Mouse (Mus musculus): ENCODE data around the gene Prep.

Gene Prep

DNA sequence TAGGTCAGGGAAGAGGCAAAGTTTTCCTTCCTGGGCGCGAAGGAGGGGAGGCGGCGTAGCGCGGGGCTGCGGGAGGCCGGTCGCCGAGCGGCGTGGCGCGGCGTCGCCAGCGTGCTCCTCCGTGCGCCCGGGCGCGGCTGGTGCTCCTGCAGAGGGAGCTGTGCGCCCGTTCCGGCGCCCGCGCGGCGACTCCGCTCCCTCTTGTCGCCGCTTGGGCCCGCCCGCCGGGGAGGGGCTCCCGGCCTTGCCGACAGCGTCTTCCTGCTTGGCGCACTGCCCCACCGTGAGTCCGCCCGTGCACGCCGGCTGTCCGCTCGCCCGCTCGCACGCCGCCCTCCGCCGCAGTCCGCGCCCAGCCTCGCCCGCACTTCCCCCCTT lies at the start of gene Prep:
TSS of gene Prep (plus strand) at position 273 of the 378 bp plus-strand sequence.
- peak; percentile 95 to 98 for DNase-seq

DNA sequence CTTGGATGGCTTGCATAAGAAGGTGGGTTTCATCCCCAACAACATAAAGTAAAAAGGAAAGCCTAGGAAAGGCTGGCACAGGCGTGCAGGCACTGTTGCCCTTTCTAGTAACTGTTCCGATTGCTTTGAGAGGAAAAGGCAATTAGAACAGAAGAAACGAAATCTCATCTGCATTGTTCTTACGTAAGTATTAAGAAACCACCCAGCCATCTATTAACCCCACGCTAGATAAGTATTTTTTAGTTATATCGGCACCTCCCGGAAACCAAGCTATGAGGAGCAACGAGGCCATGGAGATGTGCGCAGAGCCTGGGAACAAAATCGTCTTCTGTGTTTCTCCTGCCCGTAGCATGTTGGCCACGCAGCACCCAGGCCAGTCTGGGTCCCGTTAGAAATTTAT lies 49.7 kb upstream of the Prep start:
- no peak for DNase-seq

DNA sequence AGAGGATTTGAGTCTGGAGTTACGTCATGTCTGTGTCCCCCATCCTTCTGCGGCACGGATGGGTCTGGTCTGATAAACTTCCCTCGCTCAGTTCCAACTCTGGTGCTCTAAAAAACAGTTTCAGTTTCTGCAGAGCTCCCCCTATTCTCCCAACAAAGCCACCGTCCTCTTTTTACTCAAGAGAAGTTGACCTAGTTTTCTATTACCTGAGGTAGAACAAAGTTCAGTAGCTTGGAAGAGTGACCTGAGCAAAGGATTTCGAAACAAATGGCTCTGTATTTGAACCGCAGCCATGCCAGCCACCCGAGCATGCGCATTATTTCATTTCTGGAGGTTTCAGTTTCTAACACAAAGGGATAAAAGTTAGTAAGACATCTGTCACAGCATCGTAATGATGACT lies 49.2 kb upstream of the Prep start:
- DNase-seq = peak; percentile 49 to 64

DNA sequence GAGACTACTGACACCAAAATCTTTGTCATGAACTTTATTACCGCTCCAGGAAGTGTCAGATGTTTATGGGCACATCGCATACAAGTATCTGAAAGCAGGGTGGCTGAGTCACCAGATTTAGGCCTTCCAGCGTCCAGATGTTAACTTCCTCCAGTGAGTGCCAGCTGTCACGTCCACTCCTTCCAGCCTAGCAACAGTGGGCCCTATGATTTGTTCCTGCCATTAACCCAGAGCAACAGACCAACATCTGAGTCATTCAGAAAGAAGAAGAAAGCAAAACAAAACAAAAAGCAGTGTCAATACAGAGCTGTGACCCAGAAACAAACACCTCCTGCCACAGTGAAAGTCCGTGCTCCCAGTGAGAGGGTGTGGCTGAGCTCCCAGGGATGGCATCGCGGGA lies 47.6 kb upstream of the Prep start:
- DNase-seq = no peak

DNA sequence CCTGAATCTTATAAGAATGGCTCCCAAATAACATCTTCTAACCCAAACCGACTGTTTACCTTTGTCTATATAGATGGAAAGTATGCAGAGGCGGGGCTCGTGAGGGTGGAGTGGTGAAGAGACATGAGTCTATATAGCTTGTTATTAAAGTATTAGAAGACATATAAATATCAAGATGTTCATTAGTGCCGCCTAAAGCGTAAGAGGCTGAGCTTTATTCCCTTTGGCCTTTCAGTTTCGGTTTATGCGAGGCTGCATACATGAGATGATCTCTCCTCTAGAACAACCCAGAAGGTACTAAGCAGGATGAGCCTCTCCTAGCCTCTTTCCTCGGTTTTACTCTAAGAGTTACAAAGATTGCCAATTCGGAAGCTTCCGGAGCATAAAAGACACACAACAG lies 47.2 kb upstream of the Prep start:
- no peak for DNase-seq

DNA sequence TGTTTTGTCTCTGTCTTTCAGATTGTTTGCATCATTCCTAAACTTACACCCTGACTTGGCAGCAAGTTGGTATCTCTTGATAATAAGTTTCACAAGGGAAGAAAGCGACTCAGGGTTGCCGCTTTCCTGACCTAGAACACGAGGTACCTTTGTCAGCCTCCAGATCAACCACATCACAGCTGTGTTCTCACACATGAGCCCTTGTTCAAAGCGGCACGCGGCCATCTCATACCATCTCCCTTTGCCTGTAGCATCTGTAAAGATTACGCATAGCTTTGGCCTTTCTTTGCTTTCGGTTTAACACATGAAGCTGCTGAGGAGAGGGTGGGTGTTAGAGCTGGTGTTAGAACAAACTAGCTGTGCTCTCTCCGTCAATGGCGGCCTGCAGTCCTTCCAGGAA lies 46.7 kb upstream of the Prep start:
- no peak for DNase-seq

DNA sequence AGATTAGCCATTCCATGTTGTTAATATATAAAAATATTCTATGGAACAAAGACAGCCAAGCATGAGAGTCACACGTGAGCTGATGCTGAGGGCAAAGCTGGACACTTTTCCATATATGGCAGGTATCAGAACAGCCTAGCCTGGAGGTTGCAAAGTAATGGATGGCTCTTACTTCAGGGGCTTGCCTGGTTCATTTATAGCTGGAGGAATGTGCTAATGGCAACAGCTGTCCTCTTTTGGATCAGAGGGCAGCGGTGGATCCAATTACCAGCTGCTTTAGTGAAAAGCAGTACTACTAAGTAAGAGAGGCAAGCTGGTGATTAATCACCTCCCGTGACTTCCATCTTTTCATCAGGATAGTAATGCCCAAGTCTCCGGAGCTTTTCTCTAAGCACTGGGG lies 41.8 kb upstream of the Prep start:
- DNase-seq = no peak

DNA sequence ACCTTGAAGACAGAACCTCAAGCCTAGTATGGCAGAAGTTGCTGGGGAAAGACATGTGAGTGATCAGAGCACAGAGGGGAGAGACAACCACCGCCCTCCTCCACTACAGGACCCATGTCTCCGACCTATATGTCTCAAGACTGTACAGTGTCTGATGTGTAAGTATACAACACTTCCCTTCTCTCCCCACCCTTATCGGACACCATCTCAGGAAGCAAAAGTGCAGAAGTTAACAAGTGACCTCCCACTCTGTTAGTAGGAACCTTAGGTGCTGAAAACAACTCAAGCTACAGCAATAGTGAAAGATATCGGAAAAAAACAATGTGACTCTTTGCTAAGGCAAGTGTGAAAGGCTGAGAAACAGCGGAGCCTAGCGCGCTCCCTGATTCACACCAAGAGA lies 40.1 kb upstream of the Prep start:
- no peak for DNase-seq

DNA sequence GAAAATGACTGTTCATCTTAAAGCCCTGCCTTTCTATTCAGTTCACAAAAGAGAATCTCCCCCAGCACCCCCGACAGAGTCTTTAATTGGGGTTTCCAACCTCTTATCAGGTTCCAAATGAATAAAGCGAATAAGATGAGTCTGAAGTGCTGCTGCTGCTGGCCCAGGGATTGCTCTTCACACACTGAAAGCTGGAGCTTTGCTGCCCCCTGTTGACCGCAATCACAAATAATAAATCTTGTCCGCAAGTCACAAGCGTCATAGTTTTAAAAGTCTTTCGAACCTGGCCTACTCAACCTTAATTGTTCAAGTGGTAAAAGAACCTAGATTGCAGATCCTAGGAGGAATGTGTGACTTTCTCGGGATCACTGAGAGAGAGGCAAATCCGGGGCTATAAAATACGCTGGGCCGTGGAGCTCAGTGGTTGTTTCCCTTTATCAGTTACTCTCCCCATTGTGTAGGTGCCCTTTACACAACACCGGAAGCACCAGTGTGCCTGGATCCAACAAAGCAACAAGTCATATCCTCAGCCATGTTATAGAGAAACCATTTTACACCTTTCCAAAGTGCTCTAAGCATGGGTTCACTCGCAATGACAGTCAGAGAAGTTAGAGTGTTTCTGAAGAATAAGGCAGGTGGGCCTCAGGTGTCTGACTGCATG lies 21.6 kb upstream of the Prep start:
- peak; percentile 75 to 92 for DNase-seq

DNA sequence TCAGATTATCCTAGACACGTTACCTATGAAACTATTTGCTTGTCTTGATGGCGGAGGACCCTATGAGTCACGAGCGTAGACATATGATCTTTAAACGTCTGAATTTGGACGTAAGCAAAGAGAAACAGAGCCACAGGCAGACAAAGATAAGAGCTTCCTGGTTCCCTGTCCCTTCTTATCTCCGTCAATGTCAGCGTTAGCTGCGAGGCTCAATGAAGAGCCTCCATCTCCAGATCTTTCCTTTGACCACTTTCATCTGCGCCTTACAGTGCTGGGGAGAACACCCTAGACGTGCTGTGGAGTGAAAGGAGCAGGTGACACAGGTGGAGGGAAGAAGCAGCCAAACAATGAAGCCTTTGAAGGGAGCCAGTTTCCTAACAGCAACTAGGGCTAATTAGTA lies 18.8 kb upstream of the Prep start:
- no peak for DNase-seq

DNA sequence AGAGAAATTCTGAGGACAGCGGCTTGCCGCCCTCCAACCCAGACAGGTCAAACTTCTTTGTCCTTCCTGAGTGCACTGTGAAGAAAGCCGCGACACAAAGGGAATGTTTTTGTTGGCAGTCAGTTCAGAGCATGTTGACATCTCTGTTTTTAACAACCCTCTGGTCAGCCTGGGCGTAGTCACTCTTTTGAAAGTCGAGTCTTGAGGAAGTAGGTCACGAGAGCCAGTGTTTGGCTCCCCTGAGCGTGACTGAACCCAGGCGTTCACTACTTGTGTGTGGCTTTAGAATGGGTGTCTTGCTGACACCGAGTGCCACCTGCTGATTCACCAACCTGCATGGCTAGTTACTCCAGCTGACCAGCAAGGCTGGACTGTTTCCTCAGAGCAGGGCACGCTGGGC lies 18.4 kb upstream of the Prep start:
- peak; percentile 41 to 50 for DNase-seq

DNA sequence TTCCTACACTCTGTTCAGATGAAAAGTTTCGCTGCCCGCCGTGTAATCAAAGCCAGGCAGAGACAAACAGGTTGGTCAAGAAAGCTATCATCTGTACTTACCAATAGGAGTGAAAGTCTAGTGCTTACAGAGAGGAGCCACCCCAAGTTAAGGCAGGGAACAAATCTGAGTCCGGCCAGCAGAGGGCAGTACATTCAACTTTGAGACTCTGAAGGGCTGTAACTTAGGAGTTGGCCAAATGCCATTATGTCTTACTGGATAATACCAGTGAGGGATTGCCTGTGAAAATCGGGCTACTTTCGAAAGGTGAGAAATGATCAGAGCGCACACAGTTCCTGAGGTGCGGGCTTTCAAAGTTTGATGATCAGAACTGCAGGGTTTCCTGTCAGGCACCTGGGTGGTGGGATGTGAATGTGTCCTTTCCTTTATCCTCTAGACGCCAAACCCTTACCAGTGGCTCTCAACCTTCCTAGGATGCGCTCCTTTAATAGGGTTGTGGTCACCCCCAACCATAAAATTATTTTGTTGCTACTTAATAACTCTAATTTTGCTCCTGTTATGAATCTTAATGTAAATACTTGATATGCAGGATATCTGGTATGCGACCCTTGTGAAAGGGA lies 15.8 kb upstream of the Prep start:
- peak; percentile 76 to 90 for DNase-seq

DNA sequence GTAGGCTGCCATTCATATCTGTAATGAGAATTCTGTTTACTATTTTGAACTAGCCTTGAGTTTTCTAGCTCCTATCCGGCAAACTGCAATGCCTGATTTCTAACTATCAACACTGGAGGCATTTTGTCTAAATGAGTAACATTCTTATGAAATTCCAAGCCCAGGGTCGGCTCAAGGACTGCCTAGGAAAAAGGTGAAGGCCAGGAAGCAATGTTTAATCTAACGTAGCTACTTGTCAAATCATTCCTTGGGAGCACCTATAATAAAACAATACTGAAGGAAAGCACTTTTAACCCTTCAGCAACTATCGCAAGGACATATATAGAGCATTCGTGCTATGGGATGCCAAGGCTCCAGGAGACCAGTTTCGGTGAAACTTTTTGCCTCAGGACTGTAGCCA lies 8.6 kb upstream of the Prep start:
- no peak for DNase-seq

DNA sequence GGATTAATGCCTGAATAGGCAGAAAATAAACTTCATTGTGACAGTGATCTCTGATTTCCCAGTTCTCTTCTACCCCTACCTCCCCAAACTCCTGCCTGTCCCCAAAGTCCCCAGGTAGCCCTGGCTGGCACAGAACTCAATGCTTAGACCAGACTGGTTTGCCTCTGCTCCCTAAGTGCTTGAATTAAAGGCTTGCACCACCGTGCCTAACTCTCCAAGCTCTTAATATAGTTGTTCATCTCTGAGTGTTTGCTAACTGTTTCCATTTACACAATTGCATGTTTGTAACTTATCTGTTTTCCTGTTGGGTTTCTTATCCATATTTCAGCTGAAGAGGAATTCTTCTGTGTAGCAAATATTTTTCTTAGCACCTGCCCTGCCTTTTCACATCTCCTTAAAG lies 6.2 kb upstream of the Prep start:
- DNase-seq = no peak

DNA sequence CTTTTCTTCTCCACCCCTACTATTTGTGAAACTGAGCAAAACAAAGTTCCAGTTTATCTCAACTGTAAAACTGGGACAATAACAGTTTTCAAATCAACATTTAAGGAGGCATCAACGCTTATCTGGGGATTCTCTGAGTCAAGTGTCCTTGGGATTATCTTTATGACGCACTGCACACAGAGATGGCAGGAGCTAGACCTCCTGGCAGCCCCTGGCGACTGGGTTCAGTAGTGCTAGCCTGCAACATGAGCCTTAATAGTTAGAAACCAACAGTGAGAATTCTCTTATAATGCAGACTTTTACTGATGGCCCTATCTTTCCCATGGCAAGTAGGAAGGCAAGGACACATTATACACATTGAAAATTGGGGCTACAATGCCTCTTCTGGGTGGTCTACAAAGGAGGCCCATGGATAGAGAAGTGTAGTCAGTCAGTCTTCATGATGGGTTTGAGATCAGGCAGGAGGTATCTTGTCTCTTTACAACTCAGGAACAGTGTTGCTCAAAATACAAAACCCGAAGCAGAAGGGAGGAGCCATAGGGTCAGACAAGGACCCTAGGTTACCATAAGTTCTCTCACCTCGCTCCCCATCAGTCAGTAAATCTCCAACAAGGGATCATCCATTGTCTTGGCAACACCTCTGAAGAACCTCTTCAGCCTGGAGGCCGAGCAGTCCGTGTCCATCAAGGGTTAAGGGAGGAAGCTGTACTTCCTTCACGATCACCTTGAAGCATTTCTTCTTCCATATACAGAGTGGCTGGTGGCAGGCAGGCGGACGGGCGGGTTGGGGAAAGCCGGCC lies 672 bp upstream of the Prep start:
- DNase-seq = no peak

DNA sequence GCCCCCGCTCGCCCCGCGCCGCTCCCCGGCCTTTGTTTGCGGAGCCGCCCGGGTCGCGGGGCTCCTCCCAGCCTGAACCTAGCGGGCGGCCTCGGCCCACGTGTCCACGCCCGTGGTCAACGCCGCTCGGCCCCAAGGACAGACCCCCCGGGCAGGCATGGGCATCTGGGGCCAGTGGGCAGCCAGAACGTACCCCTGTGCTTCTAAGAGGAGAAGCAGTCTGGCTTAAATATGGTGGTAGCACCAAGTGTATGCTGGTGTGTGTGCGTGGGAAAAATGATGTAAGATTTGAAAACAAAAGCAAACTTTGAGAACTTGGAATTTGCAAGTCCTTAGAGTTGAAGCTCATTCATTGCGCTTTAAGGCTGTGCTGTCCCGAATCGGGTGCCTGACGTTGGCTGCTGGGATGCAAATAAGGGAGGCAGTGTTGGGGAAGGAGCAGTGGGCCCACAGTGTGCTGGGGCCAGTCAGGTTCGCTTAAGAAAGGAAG lies 478 bp downstream of the Prep start:
- peak in 1 of 2 experiments; percentile 32 for DNase-seq

DNA sequence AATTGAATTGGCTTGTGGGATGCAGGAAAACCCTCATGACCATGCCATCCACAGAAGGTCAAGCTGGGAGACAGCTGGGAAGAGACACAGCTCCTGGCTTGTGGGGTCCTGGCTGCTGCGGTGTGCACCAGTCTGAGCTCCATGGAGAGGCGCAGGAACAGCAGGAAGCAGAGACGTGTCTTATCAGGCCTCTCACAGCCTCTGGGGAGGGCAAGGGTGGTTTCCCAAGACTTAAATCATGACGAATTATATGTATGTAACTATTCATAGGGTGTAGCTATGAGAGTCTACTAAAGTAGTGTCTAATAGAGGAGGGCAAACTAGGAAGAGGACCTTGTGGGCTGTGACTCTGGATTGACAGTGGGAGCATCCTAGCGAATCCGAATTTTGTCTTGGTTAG lies 2.6 kb downstream of the Prep start:
- no peak for DNase-seq

DNA sequence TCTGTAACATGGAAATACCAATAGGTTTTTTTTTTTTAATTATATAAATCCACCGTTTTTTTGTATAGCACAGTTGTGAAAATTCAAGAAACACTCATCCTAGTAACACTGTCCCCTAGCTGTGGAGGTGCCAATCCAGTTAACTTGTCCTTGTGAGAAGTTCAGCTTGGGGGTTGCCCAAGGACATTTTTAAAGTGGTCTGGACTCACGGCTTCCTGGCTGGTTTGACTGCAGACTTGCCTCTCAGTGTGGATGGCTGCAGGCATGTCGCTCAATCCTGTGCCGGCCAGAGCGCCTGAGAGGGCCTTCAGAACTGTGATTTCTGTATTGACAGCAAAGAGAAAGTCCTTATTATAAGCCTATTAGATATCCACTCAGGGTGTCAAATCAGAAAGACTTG lies 3.4 kb downstream of the Prep start:
- DNase-seq = no peak

DNA sequence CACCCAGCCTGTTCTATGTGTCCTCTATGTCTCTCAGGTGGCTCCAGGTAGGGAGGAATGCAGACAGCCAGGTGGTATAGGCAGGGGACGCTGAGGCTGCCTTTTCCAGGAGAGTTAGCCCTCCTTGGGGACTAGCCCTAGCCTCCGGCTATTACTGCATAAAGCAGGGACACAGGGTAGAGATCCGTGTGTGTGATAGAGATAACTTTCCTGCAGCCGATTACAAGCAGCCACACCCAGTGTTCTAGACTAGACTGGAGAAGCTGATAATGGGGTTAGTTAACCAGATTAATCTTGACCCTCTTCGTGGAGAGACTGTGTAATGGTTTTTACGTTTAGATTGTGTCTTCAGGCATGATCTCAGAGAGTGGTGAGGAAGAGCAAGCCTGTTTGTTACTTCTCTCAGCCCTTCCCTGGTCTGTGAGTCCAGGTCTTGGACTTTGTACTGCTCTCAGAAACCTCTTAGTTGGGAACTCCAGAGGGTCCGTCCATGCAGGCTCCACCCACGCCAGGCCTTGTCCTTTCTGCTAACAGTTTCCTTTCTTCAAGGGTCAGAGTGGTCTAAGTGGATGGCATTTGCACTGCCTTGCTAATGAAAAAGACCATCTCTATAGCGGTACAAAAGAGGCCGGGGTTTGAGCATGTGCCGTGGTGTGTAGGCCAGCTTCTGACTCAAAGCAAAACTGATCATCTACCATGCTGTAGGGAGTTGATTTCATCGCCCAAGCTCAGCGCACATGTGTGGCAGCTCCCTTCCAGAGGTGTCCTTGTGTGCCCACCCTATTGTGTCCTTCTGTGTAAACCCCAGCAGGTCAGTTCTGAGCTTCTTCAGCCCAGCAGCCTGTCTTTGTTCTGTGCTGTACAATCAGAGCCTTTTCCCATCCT lies 4.2 kb downstream of the Prep start:
- DNase-seq = peak; percentile 54 to 55

DNA sequence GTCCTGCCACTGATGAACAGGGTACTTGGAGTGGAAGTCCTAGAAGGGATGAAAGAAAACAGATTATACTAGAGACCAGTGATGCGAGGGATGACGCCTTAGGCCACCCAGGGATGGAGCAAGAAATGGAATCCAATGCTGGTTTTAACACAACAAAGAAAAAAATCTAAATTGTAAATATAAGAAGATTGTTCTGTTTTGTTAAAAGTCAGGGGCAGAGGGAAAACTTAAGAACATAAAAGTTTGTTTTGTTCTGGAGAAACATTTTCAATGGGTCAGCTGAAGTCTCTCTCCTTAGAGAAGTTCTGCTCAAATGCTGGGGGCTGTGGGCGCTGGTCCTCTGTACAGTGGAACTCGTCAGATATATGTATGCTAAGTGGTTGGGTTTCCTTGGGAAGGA lies 5.3 kb downstream of the Prep start:
- DNase-seq = no peak

DNA sequence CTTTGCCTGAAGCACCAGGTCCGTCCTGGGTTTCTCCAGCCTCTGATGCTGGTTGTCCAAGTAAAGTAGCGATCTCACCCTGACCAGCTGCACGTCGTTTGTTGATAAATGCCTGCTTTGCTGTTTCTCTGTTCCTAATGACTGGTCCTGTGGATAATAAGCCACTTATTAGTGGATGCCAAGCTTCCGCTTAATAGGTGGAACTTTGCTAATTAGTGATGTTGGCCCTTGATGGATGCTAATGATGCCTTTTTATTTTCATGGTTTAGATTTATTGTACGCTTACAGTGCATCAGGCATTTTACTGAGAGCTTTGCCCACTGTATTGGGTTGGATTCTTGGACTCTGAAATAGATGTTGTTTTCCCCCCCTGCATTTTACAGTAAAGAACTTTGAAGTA lies 7.5 kb downstream of the Prep start:
- DNase-seq = no peak

DNA sequence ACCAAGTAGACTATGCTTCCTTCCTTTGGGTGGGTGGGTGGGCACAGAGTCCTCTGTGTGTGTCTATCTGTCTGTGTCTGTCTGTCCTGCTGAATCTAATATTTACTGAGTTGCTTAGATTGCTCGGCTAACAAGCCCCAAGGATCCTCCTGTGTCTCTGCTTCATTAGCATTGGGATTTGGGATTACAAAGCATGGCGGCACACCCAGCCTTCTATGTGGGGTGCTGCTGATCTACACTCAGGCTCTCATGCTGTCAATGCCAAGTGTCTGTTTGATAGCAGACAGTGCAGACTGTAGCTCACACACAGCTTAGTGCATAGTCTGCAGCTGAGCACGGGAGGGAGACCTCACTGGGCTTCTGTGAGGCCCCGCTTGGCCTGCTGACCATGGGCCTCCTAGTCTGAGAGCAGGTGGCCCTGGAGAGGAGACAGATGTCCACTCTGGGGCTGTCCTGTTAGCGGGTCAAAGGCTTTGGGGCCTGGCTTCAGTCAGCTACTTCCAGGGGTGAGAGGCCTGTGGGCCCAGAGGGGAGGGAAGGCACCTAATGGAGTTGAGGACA lies 8.6 kb downstream of the Prep start:
- DNase-seq = no peak

DNA sequence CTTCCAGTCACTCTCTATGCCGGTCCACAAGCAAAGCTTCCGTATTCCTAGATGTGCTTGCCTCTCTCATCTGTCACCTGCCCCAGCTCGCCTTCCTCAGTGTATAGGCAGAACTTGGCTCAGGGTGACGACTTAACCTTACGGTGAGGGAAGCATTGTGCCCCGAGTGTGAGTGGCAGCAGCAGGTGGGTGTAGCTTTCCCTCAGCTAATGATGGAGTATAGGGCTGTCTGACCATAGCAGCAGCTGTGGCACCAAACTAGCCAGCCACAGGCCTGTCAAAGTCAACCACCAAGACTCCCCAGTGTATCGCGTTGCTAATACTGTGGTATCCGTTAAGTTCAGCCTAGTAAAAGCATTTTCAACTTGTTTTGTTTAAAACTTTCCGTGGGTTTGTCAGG lies 9.6 kb downstream of the Prep start:
- DNase-seq = no peak

Measured in kidney, postnatal 36 days (tissue).